Mouse (Mus musculus) CH12.LX (cell line): ENCODE results near the gene Lbhd1. TPM values are rescaled to one million over a fixed set of nuclear protein-coding genes. Genes with fewer than 3 reads are reported as not detected.

Experiments
- DNase-seq: peaks from one replicate; pipeline ENCODE4 v3.0.0-alpha.2; 2013; ENCODE audit errors: extremely low read depth
- H3K27ac ChIP-seq: 2 replicates; pipeline ENCODE4 v1.5.1; 2012; ENCODE audit warnings: low read depth, mild to moderate bottlenecking, control low read depth, moderate library complexity; ENCODE audit not compliant: insufficient read depth
- H3K27me3 ChIP-seq: replicated peaks from 2 replicates; pipeline ENCODE3; 2012; ENCODE audit warnings: inconsistent platforms
- H3K36me3 ChIP-seq, 2 experiments: replicated peaks in 1 of 2; 2 replicates each; pipeline versions ENCODE3 to v1.6.1; 2012; ENCODE audit warnings: inconsistent platforms in 1 of 2, low read length in 1 of 2, mild to moderate bottlenecking in 1 of 2, mixed read lengths in 1 of 2, moderate library complexity in 1 of 2; ENCODE audit not compliant: control insufficient read depth in 1 of 2, insufficient read depth in 1 of 2
- H3K4me1 ChIP-seq, 2 experiments: 2 replicates each; pipeline ENCODE4 v1.6.1; 2012; ENCODE audit warnings: inconsistent platforms in 1 of 2, moderate library complexity in 1 of 2; ENCODE audit not compliant: insufficient read depth in 2 of 2, control insufficient read depth in 1 of 2
- H3K4me2 ChIP-seq: 2 replicates; pipeline ENCODE4 v1.6.1; 2012; ENCODE audit warnings: low read depth, mild to moderate bottlenecking, control low read depth; ENCODE audit not compliant: poor library complexity, insufficient read depth, severe bottlenecking
- H3K4me3 ChIP-seq, 3 experiments: fragments of 150-350 bp in 1 of 3; sonication (generic) in 1 of 3; replicated peaks in 1 of 3; 2 replicates each; pipeline versions ENCODE3 to v1.5.1; 2011 to 2012; ENCODE audit warnings: low read depth in 2 of 3, low read length in 2 of 3, mild to moderate bottlenecking in 2 of 3, moderate library complexity in 2 of 3, control low read depth in 1 of 3, improper control_type of control experiment in 1 of 3, inconsistent platforms in 1 of 3, mixed read lengths in 1 of 3; ENCODE audit not compliant: poor library complexity in 1 of 3
- H3K79me2 ChIP-seq: replicated peaks from 2 replicates; pipeline ENCODE4 v1.6.1; 2012; ENCODE audit warnings: mild to moderate bottlenecking, moderate library complexity; ENCODE audit not compliant: control insufficient read depth, poor library complexity, insufficient read depth, severe bottlenecking; ENCODE audit errors: extremely low read depth
- H3K9ac ChIP-seq: 2 replicates; pipeline ENCODE4 v1.6.1; 2012; ENCODE audit warnings: low read depth, mild to moderate bottlenecking, control low read depth, moderate library complexity; ENCODE audit not compliant: insufficient read depth
- H3K9me3 ChIP-seq: replicated peaks from 2 replicates; pipeline ENCODE3; 2012; ENCODE audit warnings: low read length, inconsistent platforms, mixed read lengths
- BHLHE40 ChIP-seq: IDR thresholded peaks from 2 replicates; pipeline ENCODE4 v1.6.1; 2011; ENCODE audit warnings: mild to moderate bottlenecking, low read depth, low read length, improper control_type of control experiment
- CHD2 ChIP-seq: IDR thresholded peaks from 2 replicates; pipeline ENCODE4 v1.6.1; 2011; ENCODE audit warnings: low read length, improper control_type of control experiment
- CTCF ChIP-seq, 2 experiments: IDR thresholded peaks in 1 of 2; conservative IDR thresholded peaks in 1 of 2; 2 replicates each; pipeline ENCODE4 v1.5.1; 2011 to 2012; ENCODE audit warnings: low read depth in 2 of 2, low read length in 2 of 2, improper control_type of control experiment in 1 of 2, inconsistent platforms in 1 of 2, mild to moderate bottlenecking in 1 of 2, moderate library complexity in 1 of 2
- E2F4 ChIP-seq: IDR thresholded peaks from 2 replicates; pipeline ENCODE4 v1.6.1; 2011; ENCODE audit warnings: low read depth, low read length, improper control_type of control experiment; ENCODE audit not compliant: insufficient replicate concordance
- ELF1 ChIP-seq: IDR thresholded peaks from 2 replicates; pipeline ENCODE4 v1.6.1; 2014; ENCODE audit warnings: low read depth, mild to moderate bottlenecking, inconsistent platforms, low read length, improper control_type of control experiment
- EP300 ChIP-seq: IDR thresholded peaks from 2 replicates; pipeline ENCODE4 v1.6.1; 2011; ENCODE audit warnings: low read length, improper control_type of control experiment
- ETS1 ChIP-seq: conservative IDR thresholded peaks from 2 replicates; pipeline ENCODE4 v1.6.1; 2012; ENCODE audit warnings: low read depth, mild to moderate bottlenecking, inconsistent platforms, low read length, improper control_type of control experiment, moderate library complexity
- GABPA ChIP-seq: IDR thresholded peaks from 2 replicates; pipeline ENCODE4 v1.6.1; 2012; ENCODE audit warnings: low read depth, low read length, improper control_type of control experiment, inconsistent platforms; ENCODE audit not compliant: insufficient replicate concordance
- HCFC1 ChIP-seq: IDR thresholded peaks from 2 replicates; pipeline ENCODE4 v1.6.1; 2012; ENCODE audit warnings: low read depth, mild to moderate bottlenecking, inconsistent platforms, low read length, improper control_type of control experiment
- IRF4 ChIP-seq: IDR thresholded peaks from 2 replicates; pipeline ENCODE4 v1.6.1; 2014; ENCODE audit warnings: low read depth, mild to moderate bottlenecking, inconsistent platforms, low read length, improper control_type of control experiment
- JUN ChIP-seq: IDR thresholded peaks from 2 replicates; pipeline ENCODE4 v1.6.1; 2011; ENCODE audit warnings: low read depth, mild to moderate bottlenecking, low read length, improper control_type of control experiment, moderate library complexity; ENCODE audit not compliant: insufficient read depth
- JUND ChIP-seq: conservative IDR thresholded peaks from 2 replicates; pipeline ENCODE4 v1.6.1; 2011; ENCODE audit warnings: low read depth, low read length, improper control_type of control experiment
- KAT2A ChIP-seq: IDR thresholded peaks from 2 replicates; pipeline ENCODE4 v1.6.1; 2012; ENCODE audit warnings: low read length, improper control_type of control experiment, inconsistent platforms; ENCODE audit not compliant: insufficient replicate concordance
- MAX ChIP-seq: IDR thresholded peaks from 2 replicates; pipeline ENCODE4 v1.6.1; 2011; ENCODE audit warnings: low read length, improper control_type of control experiment
- MAZ ChIP-seq: IDR thresholded peaks from 2 replicates; pipeline ENCODE4 v1.6.1; 2012; ENCODE audit warnings: low read depth, mild to moderate bottlenecking, inconsistent platforms, low read length, improper control_type of control experiment, moderate library complexity
- MEF2A ChIP-seq: IDR thresholded peaks from 2 replicates; pipeline ENCODE4 v1.6.1; 2014; ENCODE audit warnings: low read depth, mild to moderate bottlenecking, inconsistent platforms, low read length, improper control_type of control experiment, borderline replicate concordance
- MXI1 ChIP-seq: IDR thresholded peaks from 2 replicates; pipeline ENCODE4 v1.6.1; 2011; ENCODE audit warnings: mild to moderate bottlenecking, low read depth, low read length, improper control_type of control experiment
- MYC ChIP-seq: IDR thresholded peaks from 2 replicates; pipeline ENCODE4 v1.6.1; 2011; ENCODE audit warnings: low read depth, mild to moderate bottlenecking, improper control_type of control experiment, low read length
- NELFE ChIP-seq: IDR thresholded peaks from 2 replicates; pipeline ENCODE4 v1.6.1; 2011; ENCODE audit warnings: low read depth, low read length, improper control_type of control experiment
- NRF1 ChIP-seq: IDR thresholded peaks from 2 replicates; pipeline ENCODE4 v1.6.1; 2014; ENCODE audit warnings: low read depth, mild to moderate bottlenecking, inconsistent platforms, low read length, improper control_type of control experiment, moderate library complexity
- PAX5 ChIP-seq: IDR thresholded peaks from 2 replicates; pipeline ENCODE4 v1.6.1; 2012; ENCODE audit warnings: low read length, inconsistent platforms, mixed read lengths
- POLR2A ChIP-seq: IDR thresholded peaks from 2 replicates; pipeline ENCODE4 v1.6.1; 2011; ENCODE audit warnings: low read depth, mild to moderate bottlenecking, improper control_type of control experiment, low read length
- POLR2AphosphoS2 ChIP-seq: IDR thresholded peaks from 2 replicates; pipeline ENCODE4 v1.6.1; 2011; ENCODE audit warnings: low read depth, low read length, improper control_type of control experiment
- RAD21 ChIP-seq: IDR thresholded peaks from 2 replicates; pipeline ENCODE4 v1.6.1; 2011; ENCODE audit warnings: low read depth, mild to moderate bottlenecking, low read length, improper control_type of control experiment, moderate library complexity
- RCOR1 ChIP-seq: conservative IDR thresholded peaks from 2 replicates; pipeline ENCODE4 v1.6.1; 2012; ENCODE audit warnings: low read depth, mild to moderate bottlenecking, inconsistent platforms, low read length, improper control_type of control experiment
- SIN3A ChIP-seq: IDR thresholded peaks from 2 replicates; pipeline ENCODE4 v1.6.1; 2012; ENCODE audit warnings: low read length, improper control_type of control experiment, inconsistent platforms
- SMC3 ChIP-seq: IDR thresholded peaks from 2 replicates; pipeline ENCODE4 v1.6.1; 2011; ENCODE audit warnings: low read depth, low read length, improper control_type of control experiment
- TBP ChIP-seq: conservative IDR thresholded peaks from 2 replicates; pipeline ENCODE4 v1.6.1; 2011; ENCODE audit warnings: low read depth, low read length, improper control_type of control experiment
- TCF12 ChIP-seq: IDR thresholded peaks from 2 replicates; pipeline ENCODE4 v1.6.1; 2014; ENCODE audit warnings: low read depth, mild to moderate bottlenecking, inconsistent platforms, low read length, improper control_type of control experiment
- UBTF ChIP-seq: IDR thresholded peaks from 2 replicates; pipeline ENCODE4 v1.6.1; 2012; ENCODE audit warnings: low read depth, mild to moderate bottlenecking, inconsistent platforms, low read length, improper control_type of control experiment, moderate library complexity
- USF2 ChIP-seq: conservative IDR thresholded peaks from 2 replicates; pipeline ENCODE4 v1.6.1; 2011; ENCODE audit warnings: low read depth, low read length, improper control_type of control experiment
- ZC3H11A ChIP-seq: IDR thresholded peaks from 2 replicates; pipeline ENCODE4 v1.6.1; 2012; ENCODE audit warnings: low read depth, mild to moderate bottlenecking, inconsistent platforms, low read length, improper control_type of control experiment
- ZKSCAN1 ChIP-seq: IDR thresholded peaks from 2 replicates; pipeline ENCODE4 v1.6.1; 2012; ENCODE audit warnings: low read depth, inconsistent platforms, low read length, improper control_type of control experiment, borderline replicate concordance
- ZMIZ1 ChIP-seq: IDR thresholded peaks from 2 replicates; pipeline ENCODE4 v1.6.1; 2012; ENCODE audit warnings: low read depth, mild to moderate bottlenecking, inconsistent platforms, low read length, improper control_type of control experiment
- ZNF384 ChIP-seq: IDR thresholded peaks from 2 replicates; pipeline ENCODE4 v1.6.1; 2012; ENCODE audit warnings: low read depth, low read length, improper control_type of control experiment, inconsistent platforms
- dilution Hi-C: fragments of 300-500 bp; cut with MboI; formaldehyde crosslinking; loops from 2 replicates; pipeline ENCODE4 v1.14.3; 2020; ENCODE audit warnings: low sequenced_read_pairs; ENCODE audit not compliant: extremely low pct_unique_long_range_greater_than_20kb, extremely low pct_ligation_motif_present
- in situ Hi-C: fragments of 300-500 bp; cut with MboI; formaldehyde crosslinking; loops from 3 replicates; pipeline ENCODE4 v1.14.3; 2019; ENCODE audit warnings: low sequenced_read_pairs, low pct_ligation_motif_present, low pct_unique_long_range_greater_than_20kb, mixed read lengths
- polyA plus RNA-seq: library from polyadenylated mRNA; unstranded; fragments of >175 nt; gene quantifications from 2 replicates; pipeline ENCODE4 v1.2.1, GENCODE M21; 2012; ENCODE audit warnings: low read depth; ENCODE audit not compliant: insufficient read length
- total RNA-seq, 2 experiments: library from RNA; depleted of rRNA; stranded (reverse); fragments of 300-350 nt in 1 of 2; fragments of >200 nt in 1 of 2; gene quantifications; 2 replicates each; pipeline ENCODE4 v1.2.3; 2012 to 2014

Gene Lbhd1
- total and polyA plus RNA-seq, 3 experiments: 7.5 to 50.4 (median 15.6) TPM

GRCm38 (mm10) chr19:8941515-8942217 lies 58.1 kb downstream of the Lbhd1 start, which contains the start of gene Mta2:
Gene Mta2, plus strand, starts transcription at chr19:8941875.
- Histone ChIP-seq H3K27me3 (no peaks in the 10 kb centered on the region), H3K4me1 (peaks cover 16 to 48% of the 10 kb centered on the region in 2 experiments), H3K36me3 (peaks cover 57 to 75% of the 10 kb centered on the region in 2 experiments), H3K4me2 (peak within 1 kb of the TSS; percentile 91), H3K4me3 (peak within 1 kb of the TSS; percentile 75 to 95 (median 91)), H3K9ac (peak within 1 kb of the TSS; percentile 97), H3K9me3 (no peaks in the 10 kb centered on the region), H3K79me2 (peaks cover 42% of the 10 kb centered on the region), H3K27ac (peak within 1 kb of the TSS; percentile 99)
- TF ChIP-seq JUN (no peak), ETS1 (peak; percentile 46), KAT2A (peak; percentile 65; the same call in 1 of the 2 replicates), CTCF (conservative IDR thresholded peaks at IDR 0.05 in 1 of 2, IDR thresholded peaks at IDR 0.05 in 1 of 2; ENCODE audit: low read depth in 2 of 2, low read length in 2 of 2) (0 out of 4 replicates have a peak, but pooled peaks of 1 of the 2 experiments have one; percentile 4), E2F4 (peak; percentile 98), MYC (peak; percentile 38; the same call in 1 of the 2 replicates), GABPA (no peak), SIN3A (peak; percentile 90), ZKSCAN1 (no peak), RAD21 (no peak; the same call in 1 of the 2 replicates), IRF4 (peak; percentile 56; the same call in 1 of the 2 replicates), MAZ (peak; percentile 87; the same call in 1 of the 2 replicates), TBP (peak; percentile 91), ZC3H11A (no peak), SMC3 (no peak), ELF1 (peak; percentile 90), USF2 (no peak), MAX (peak; percentile 70), POLR2AphosphoS2 (peak; percentile 86), CHD2 (0 out of 2 replicates have a peak, but pooled peaks have one; percentile 16), MEF2A (peak; percentile 71; the same call in 1 of the 2 replicates), ZMIZ1 (peak; percentile 91), HCFC1 (peak; percentile 69), PAX5 (no peak), RCOR1 (no peak; the same call in 1 of the 2 replicates), UBTF (peak; percentile 52; the same call in 1 of the 2 replicates), EP300 (peak; percentile 60; the same call in 1 of the 2 replicates), NELFE (peak; percentile 84), TCF12 (peak; percentile 56), POLR2A (peak; percentile 76), NRF1 (peak; percentile 73), BHLHE40 (peak; percentile 64), ZNF384 (peak; percentile 93), JUND (no peak), MXI1 (peak; percentile 19; the same call in 1 of the 2 replicates)
- in situ Hi-C loops: no loop called here
- dilution Hi-C loops: no loop called here
- peak; percentile 98 for DNase-seq
